ENCODE assay signal across 8 mouse cellular contexts in the genomic region with DNA sequence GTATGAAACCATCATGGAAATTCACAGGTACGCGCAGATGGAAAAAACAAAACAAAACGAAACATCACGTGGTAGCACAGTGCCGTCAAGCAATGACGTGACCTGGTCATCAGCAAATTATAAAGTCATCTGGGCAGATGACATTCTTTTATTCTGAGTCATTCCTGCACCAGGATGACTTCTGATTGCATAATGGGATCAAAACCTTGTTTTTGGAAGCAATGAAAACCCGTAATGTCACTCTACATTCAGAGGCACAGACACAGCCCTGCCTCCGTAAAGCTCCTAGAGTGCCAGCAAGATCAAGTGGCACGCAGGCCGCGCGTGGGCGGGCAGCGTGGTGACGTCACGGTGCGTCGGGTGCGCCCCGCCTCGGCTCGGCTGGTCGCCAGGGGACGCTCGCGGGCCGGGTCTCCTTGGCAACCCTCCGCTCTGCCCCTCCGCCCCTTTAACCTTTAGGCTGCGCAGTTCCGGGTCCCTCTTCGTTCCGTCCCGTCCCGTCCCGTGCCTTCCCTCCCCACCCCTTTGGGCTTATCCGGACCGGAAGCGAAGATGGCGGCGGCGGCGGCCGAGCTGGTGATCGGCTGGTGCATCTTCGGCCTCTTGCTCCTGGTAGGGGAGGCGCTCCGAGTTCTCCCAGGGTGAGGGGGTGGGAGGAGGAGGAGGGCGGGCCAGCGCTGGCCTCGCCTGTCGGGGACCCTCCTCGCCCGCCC. TPM values are rescaled to one million over a fixed set of nuclear protein-coding genes. Genes with fewer than 3 reads are reported as not detected.
DNase-seq lines count a peak whose midpoint lies in the region; ATAC-seq lines count a peak whose summit lies in the region.

A gene (plus strand): TSS at position 426 of the 713 bp plus-strand sequence.

- peak; percentile 74 for DNase-seq in c-Kit-negative CD71-positive TER-119-positive erythroid progenitor cells, embryonic 14.5 days (ENCODE audit: low read depth, low spot score)
- peak; percentile 75 for DNase-seq in fibroblast of lung, adult 2 months (ENCODE audit: low read depth)
- DNase-seq in kidney, postnatal 14 days: peak; percentile 95
- DNase-seq in liver, embryonic 13.5 days: peak; percentile 88
- peak; percentile 96 for DNase-seq in neural tube, embryonic 10.5 days (ENCODE audit: extremely low spot score, low spot score)

- ATAC-seq in CD4-positive, CD25-positive, alpha-beta regulatory T cell, adult 4 months: peak; percentile 86
- ATAC-seq in heart, embryonic 14.5 days (ENCODE audit: insufficient number of reproducible peaks, insufficient read depth, low FRiP score, low read depth): peak; percentile 90
- ATAC-seq in liver, embryonic 13.5 days (ENCODE audit: low read depth): peak; percentile 97
- ATAC-seq in stomach, embryonic 16.5 days (ENCODE audit: insufficient read depth, low FRiP score): peak; percentile 94

- H3K27ac ChIP-seq in heart, embryonic 14.5 days (replicated peaks in 1 of 2; ENCODE audit: control insufficient read depth in 1 of 2, insufficient read depth in 1 of 2, low read depth in 2 of 2, low read length in 2 of 2): peak within 1 kb of the TSS; percentile 57 to 76
- H3K27ac ChIP-seq in liver, embryonic 13.5 days: peak within 1 kb of the TSS; percentile 63; the same call in 1 of the 2 replicates
- H3K27ac ChIP-seq in stomach, embryonic 16.5 days (ENCODE audit: low read length): peak within 1 kb of the TSS; percentile 69

- H3K9ac ChIP-seq in heart, embryonic 14.5 days (ENCODE audit: low read length): peak within 1 kb of the TSS; percentile 86
- H3K9ac ChIP-seq in liver, embryonic 13.5 days: peak within 1 kb of the TSS; percentile 82
- H3K9ac ChIP-seq in stomach, embryonic 16.5 days (ENCODE audit: low read length): peak within 1 kb of the TSS; percentile 89

- no peaks in the 10 kb centered on the region for H3K9me3 ChIP-seq in heart, embryonic 14.5 days (ENCODE audit: control insufficient read depth, low read length)
- H3K9me3 ChIP-seq in liver, embryonic 13.5 days (replicated peaks): no peaks in the 10 kb centered on the region
- no peaks in the 10 kb centered on the region for H3K9me3 ChIP-seq in stomach, embryonic 16.5 days (replicated peaks; ENCODE audit: control insufficient read depth, low read length)

- 1% methylated on average over 54 of the region's 54 CpGs for WGBS in heart, embryonic 14.5 days
- 3% methylated on average over 45 of the region's 54 CpGs for WGBS in liver, embryonic 13.5 days (ENCODE audit: insufficient replicate concordance)
- WGBS in stomach, embryonic 16.5 days: under 1% methylated on average over 53 of the region's 54 CpGs

- H3K4me2 ChIP-seq in heart, embryonic 14.5 days (ENCODE audit: low read length): peak within 1 kb of the TSS; percentile 65
- peak within 1 kb of the TSS; percentile 78 for H3K4me2 ChIP-seq in liver, embryonic 13.5 days
- H3K4me2 ChIP-seq in stomach, embryonic 16.5 days (ENCODE audit: low read depth, low read length): peak within 1 kb of the TSS; percentile 56

- H3K4me3 ChIP-seq in heart, embryonic 14.5 days (ENCODE audit: control insufficient read depth in 1 of 2, insufficient read depth in 1 of 2, low read depth in 1 of 2, low read length in 2 of 2): peak within 1 kb of the TSS; percentile 75 to 79
- H3K4me3 ChIP-seq in liver, embryonic 13.5 days (replicated peaks): peak within 1 kb of the TSS; percentile 81
- peak within 1 kb of the TSS; percentile 77 for H3K4me3 ChIP-seq in stomach, embryonic 16.5 days (replicated peaks; ENCODE audit: low read length)

- H3K4me1 ChIP-seq in heart, embryonic 14.5 days (ENCODE audit: control insufficient read depth in 2 of 2, insufficient read depth in 2 of 2, low read length in 2 of 2): peaks cover 2 to 8% of the 10 kb centered on the region in 2 experiments; a peak in 3 of 4 replicates
- peaks cover 6% of the 10 kb centered on the region for H3K4me1 ChIP-seq in liver, embryonic 13.5 days (replicated peaks)
- H3K4me1 ChIP-seq in stomach, embryonic 16.5 days (ENCODE audit: control insufficient read depth, insufficient read depth, low read length): no peaks in the 10 kb centered on the region

- H3K27me3 ChIP-seq in heart, embryonic 14.5 days (ENCODE audit: control insufficient read depth, insufficient read depth, low read length): no peaks in the 10 kb centered on the region
- no peaks in the 10 kb centered on the region for H3K27me3 ChIP-seq in liver, embryonic 13.5 days
- H3K27me3 ChIP-seq in stomach, embryonic 16.5 days (ENCODE audit: control insufficient read depth, insufficient read depth, low read length): no peaks in the 10 kb centered on the region

- no peaks in the 10 kb centered on the region for H3K36me3 ChIP-seq in heart, embryonic 14.5 days (ENCODE audit: control insufficient read depth, insufficient read depth, low read length)
- no peaks in the 10 kb centered on the region for H3K36me3 ChIP-seq in liver, embryonic 13.5 days
- H3K36me3 ChIP-seq in stomach, embryonic 16.5 days (ENCODE audit: control insufficient read depth, insufficient read depth, low read length): no peaks in the 10 kb centered on the region

RNA-seq across cellular contexts. Expression of the gene that starts here (rescaled TPM):
- 100 to 1,000 TPM in 1 of 2 experiments, 10 to 100 TPM in 1; 66.4 to 124 TPM for polyA plus RNA-seq in CD4-positive, CD25-positive, alpha-beta regulatory T cell, adult 4 months (2017; shearing (Covaris generic))
- 25.9 and 31.9 TPM in 2 replicates for polyA plus RNA-seq in heart, embryonic 14.5 days (2014; fragmentation: Nextera tagmentation; extraction: Ambion mirVana)
- polyA plus RNA-seq in liver, embryonic 13.5 days (2015; fragmentation: Nextera tagmentation; extraction: Ambion mirVana): 13.5 and 15.5 TPM in 2 replicates
- polyA plus RNA-seq in stomach, embryonic 16.5 days (2015; fragmentation: Nextera tagmentation; extraction: Ambion mirVana): 35.1 and 41.6 TPM in 2 replicates

Comparison
In these comparisons a context has a peak if more than half of its experiments do, and no peak if none do; other contexts are left out.
1. Peak in every context shown above with its lines: DNase-seq, ATAC-seq, H3K4me3 ChIP-seq and H3K27ac ChIP-seq.